Mouse (Mus musculus) C2C12 (cell line): ENCODE data around the gene Slc24a3. TPM values are rescaled to one million over a fixed set of nuclear protein-coding genes. Genes with fewer than 3 reads are reported as not detected.

Experiments used
- H3K27me3 ChIP-seq: one replicate; pipeline ENCODE4 v1.6.1; 2011; ENCODE audit not compliant: control insufficient read depth, insufficient read depth, insufficient read length
- H3K36me3 ChIP-seq: one replicate; pipeline ENCODE4 v1.6.1; 2011; ENCODE audit not compliant: control insufficient read depth, insufficient read depth
- H3K4me3 ChIP-seq: one replicate; pipeline ENCODE4 v1.5.1; 2011; ENCODE audit warnings: mild to moderate bottlenecking, control low read depth; ENCODE audit not compliant: poor library complexity, insufficient read depth, severe bottlenecking
- H3K79me2 ChIP-seq: one replicate; pipeline ENCODE4 v1.6.1; 2011; ENCODE audit not compliant: control insufficient read depth, insufficient read depth
- H3K79me3 ChIP-seq: one replicate; pipeline ENCODE4 v1.6.1; 2011; ENCODE audit warnings: low read depth, control low read depth
- H3ac ChIP-seq: one replicate; pipeline ENCODE3; 2011; ENCODE audit warnings: low read depth; ENCODE audit not compliant: control insufficient read depth, insufficient read length
- CEBPB ChIP-seq: IDR thresholded peaks from one replicate; pipeline ENCODE4 v1.6.1; 2011; ENCODE audit warnings: low read depth, mild to moderate bottlenecking, control low read depth, moderate library complexity
- CTCF ChIP-seq: IDR thresholded peaks from one replicate; pipeline ENCODE4 v1.5.1; 2011; ENCODE audit not compliant: control insufficient read depth, insufficient read depth, insufficient read length
- FOSL1 ChIP-seq: IDR thresholded peaks from one replicate; pipeline ENCODE4 v1.8.0; 2011; ENCODE audit warnings: mild to moderate bottlenecking, low read length; ENCODE audit not compliant: poor library complexity, insufficient read depth, severe bottlenecking
- MAX ChIP-seq: IDR thresholded peaks from one replicate; pipeline ENCODE4 v1.6.1; 2011; ENCODE audit warnings: mild to moderate bottlenecking, control low read depth
- MYOD1 ChIP-seq: IDR thresholded peaks from one replicate; pipeline ENCODE4 v1.6.1; 2011; ENCODE audit warnings: low read depth; ENCODE audit not compliant: control insufficient read depth, insufficient read length
- MYOG ChIP-seq: IDR thresholded peaks from one replicate; pipeline ENCODE4 v1.6.1; 2011; ENCODE audit not compliant: control insufficient read depth, insufficient read length; ENCODE audit errors: extremely low read depth
- USF1 ChIP-seq: IDR thresholded peaks from one replicate; pipeline ENCODE4 v1.6.1; 2011; ENCODE audit warnings: low read depth, mild to moderate bottlenecking, control low read depth, moderate library complexity
- polyA plus RNA-seq: library from polyadenylated mRNA; unstranded; fragments of >200 nt; fragmentation: generic; extraction: Trizol; gene quantifications from one replicate; pipeline ENCODE4 v1.2.1, GENCODE M21; 2012; ENCODE audit warnings: missing spikeins

The Slc24a3 gene
- polyA plus RNA-seq, 1 experiment = 0.35 TPM

DNA sequence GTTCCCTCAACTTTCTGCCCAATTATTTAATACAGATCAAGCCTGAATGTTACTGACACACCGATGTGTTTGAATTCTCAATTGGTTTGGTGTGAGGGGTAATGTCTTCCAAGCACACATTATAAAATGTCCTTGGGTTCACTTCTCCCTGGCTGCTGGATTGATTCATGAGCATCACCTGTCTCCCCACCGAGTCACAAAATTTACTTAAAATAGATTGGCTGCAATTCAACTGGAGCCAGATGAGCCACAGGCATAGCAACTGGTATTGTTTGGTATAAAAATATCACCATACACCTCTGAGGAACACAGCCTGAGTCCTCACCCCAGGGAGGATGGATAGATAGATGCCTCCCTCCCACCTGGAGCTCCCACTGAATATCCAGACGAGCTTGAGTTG is 404.4 kb downstream of the Slc24a3 start:
- H3K79me3 ChIP-seq = no peaks in the 10 kb centered on the region
- TF ChIP-seq MYOD1 (no peak), MAX (no peak), USF1 (no peak), CEBPB (no peak), MYOG (no peak), FOSL1 (no peak), CTCF (no peak)

DNA sequence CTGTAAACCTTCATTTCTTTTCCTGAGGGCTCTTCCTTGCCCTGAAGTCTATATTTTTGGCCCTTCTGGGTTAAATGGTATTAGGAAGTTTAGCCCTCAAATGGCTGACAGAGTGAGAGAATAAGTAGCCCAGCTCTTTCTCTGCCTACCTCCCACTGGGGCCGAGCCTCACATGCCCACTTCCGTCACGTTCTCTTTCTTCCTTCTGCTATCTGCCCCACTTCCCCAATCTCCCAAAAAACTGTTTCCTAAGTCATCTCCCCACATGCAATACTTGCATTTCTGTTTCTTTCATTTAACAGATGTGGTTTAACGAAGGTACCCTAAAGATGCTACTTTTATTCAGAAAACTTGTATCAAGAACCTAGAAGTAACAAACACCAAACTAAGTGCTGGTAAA is 406.6 kb downstream of the Slc24a3 start:
- Histone ChIP-seq H3K79me3 (no peaks in the 10 kb centered on the region), H3K79me2 (no peaks in the 10 kb centered on the region), H3K27me3 (no peaks in the 10 kb centered on the region), H3ac (no peak overlapping the region), H3K36me3 (no peaks in the 10 kb centered on the region), H3K4me3 (no peak overlapping the region)
- TF ChIP-seq CTCF (no peak), MAX (no peak), FOSL1 (no peak), CEBPB (no peak), USF1 (no peak), MYOG (no peak), MYOD1 (no peak)

More for the DNA sequence above, 404.4 kb downstream of the Slc24a3 start:
- Histone ChIP-seq H3K36me3 (no peaks in the 10 kb centered on the region), H3ac (no peak overlapping the region), H3K27me3 (no peaks in the 10 kb centered on the region), H3K79me2 (no peaks in the 10 kb centered on the region), H3K4me3 (no peak overlapping the region)

GRCm38 (mm10) chr2:145583103-145583502 is 415.5 kb downstream of the Slc24a3 start:
- TF ChIP-seq MYOG (no peak), MYOD1 (peak; percentile 37)

DNA sequence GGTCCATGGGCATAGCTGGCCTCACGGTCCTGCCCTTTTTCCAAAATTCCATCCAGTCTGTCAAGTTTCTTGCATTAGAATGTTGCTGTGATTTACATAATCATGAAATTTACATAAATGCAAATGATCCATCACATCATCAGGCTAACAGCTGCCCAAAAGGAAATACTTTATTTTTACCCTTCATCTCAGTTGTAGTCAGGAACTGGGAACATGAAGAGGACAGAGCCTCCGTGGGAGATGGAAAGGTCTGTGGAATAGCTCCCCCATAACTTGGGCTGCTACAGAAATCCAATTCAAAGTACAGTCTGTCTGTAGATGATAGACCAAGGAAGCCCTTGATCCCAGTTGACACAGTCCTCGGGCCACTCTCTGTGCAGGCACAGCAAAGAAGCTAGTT is 417.9 kb downstream of the Slc24a3 start:
- Histone ChIP-seq H3K27me3 (no peaks in the 10 kb centered on the region), H3K79me3 (no peaks in the 10 kb centered on the region), H3K79me2 (no peaks in the 10 kb centered on the region), H3K36me3 (no peaks in the 10 kb centered on the region), H3ac (no peak overlapping the region), H3K4me3 (no peak overlapping the region)
- TF ChIP-seq MYOD1 (no peak), CTCF (no peak), USF1 (no peak), FOSL1 (no peak), MYOG (no peak), CEBPB (no peak), MAX (no peak)

More at GRCm38 (mm10) chr2:145583103-145583502, 415.5 kb downstream of the Slc24a3 start:
- Histone ChIP-seq H3K79me2 (no peaks in the 10 kb centered on the region), H3K4me3 (no peak overlapping the region), H3K79me3 (no peaks in the 10 kb centered on the region), H3K36me3 (no peaks in the 10 kb centered on the region), H3K27me3 (no peaks in the 10 kb centered on the region), H3ac (no peak overlapping the region)

DNA sequence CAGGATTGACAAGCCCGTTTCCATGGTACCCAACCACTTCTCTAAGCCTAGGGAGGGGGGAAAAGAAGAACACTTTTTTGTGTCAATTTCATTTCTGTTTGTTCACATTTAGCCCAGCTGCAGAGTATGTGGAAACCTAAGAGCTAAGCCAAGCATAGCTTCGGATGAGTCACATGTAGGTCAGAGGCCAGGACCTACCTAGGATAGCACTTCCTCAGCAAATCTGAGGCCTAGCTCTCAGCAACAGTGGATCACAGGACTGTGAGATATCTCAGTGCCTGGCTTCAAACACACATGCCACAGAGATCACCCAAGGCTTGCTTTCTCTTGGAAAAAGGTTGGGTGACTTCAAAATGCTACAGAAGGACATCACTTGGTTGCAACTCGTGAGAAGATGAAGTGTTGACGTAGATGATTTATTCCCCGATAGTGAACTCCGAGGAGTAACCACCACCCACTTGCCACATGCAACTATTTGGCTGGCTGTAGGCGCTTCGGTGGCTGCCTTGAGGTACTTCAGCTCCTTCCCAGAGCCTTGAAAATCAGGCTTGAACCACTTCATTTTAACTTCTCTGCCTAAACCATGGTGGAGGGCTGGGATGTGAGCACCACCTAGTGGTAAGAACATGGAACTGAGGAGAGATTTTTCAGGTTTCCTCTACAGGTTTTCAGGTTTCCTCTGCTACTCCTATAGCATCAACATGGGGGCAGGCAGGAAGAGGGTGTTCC is 420.6 kb downstream of the Slc24a3 start:
- TF ChIP-seq CTCF (peak; percentile 30), MYOG (no peak)
- Histone ChIP-seq H3K4me3 (no peak overlapping the region), H3K27me3 (no peaks in the 10 kb centered on the region), H3ac (no peak overlapping the region), H3K79me3 (no peaks in the 10 kb centered on the region), H3K79me2 (no peaks in the 10 kb centered on the region), H3K36me3 (no peaks in the 10 kb centered on the region)

GRCm38 (mm10) chr2:145591881-145592280 is 424.3 kb downstream of the Slc24a3 start:
- Histone ChIP-seq H3K4me3 (no peak overlapping the region), H3K36me3 (no peaks in the 10 kb centered on the region), H3ac (no peak overlapping the region), H3K79me3 (no peaks in the 10 kb centered on the region), H3K79me2 (no peaks in the 10 kb centered on the region), H3K27me3 (no peaks in the 10 kb centered on the region)
- TF ChIP-seq FOSL1 (no peak), CEBPB (no peak), MAX (no peak), USF1 (no peak), MYOG (no peak), CTCF (no peak), MYOD1 (no peak)
